Mouse (Mus musculus): ENCODE measurements around the gene Sun2. TPM values are rescaled to one million over a fixed set of nuclear protein-coding genes. Genes with fewer than 3 reads are reported as not detected.

The Sun2 gene
- polyA plus RNA-seq, 1 experiment from 2014 or later: 8.6 TPM

DNA sequence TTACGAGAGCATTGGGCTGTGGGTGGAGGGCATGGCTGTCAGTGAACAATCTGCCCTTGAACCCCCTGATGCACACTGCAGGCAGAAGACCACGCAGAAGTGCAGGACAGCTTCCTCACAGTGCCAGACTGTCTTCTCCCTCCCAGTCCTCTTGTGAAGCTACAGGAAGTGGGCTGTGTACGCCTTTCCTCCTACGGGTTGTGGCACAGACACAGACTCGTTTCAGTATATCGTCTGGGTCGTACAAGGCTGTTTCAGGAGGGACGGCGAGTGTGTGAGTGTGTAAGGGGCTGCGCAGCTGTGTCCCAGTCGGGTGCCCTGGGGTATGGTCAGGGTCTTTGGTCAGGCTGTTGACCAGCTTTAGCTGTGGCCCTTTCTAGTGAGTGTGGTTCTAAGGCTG is 48.6 kb downstream of the Sun2 start:
- Histone ChIP-seq H3K9me3 (ENCODE audit: low read depth, low read length) (no peaks in the 10 kb centered on the region), H3K27me3 (ENCODE audit: insufficient read depth, low read length) (no peaks in the 10 kb centered on the region), H3K9ac (no peak overlapping the region; the same call in 1 of the 2 replicates), H3K4me1 (ENCODE audit: insufficient read depth) (peaks cover 16% of the 10 kb centered on the region; the same call in 1 of the 2 replicates), H3K4me2 (peak overlapping the region; percentile 28; the same call in 1 of the 2 replicates), H3K4me3 (ENCODE audit: low read depth, low read length) (no peak overlapping the region), H3K27ac (ENCODE audit: low read depth) (peak overlapping the region; percentile 27; the same call in 1 of the 2 replicates), H3K36me3 (ENCODE audit: insufficient read depth) (peaks cover 15% of the 10 kb centered on the region; the same call in 1 of the 2 replicates)
- ATAC-seq (ENCODE audit: insufficient read depth) (no peak), DNase-seq (no peak)
- 69% methylated on average over 11 of the region's 11 CpGs for WGBS
- no peak for TF ChIP-seq CTCF (IDR thresholded peaks at IDR 0.05; ENCODE audit: low read depth)

GRCm38 (mm10) chr15:79692334-79692733 is 50.0 kb downstream of the Sun2 start:
- Histone ChIP-seq H3K4me3 (ENCODE audit: low read depth, low read length) (peak overlapping the region; percentile 92; the same call in 1 of the 2 replicates), H3K27ac (ENCODE audit: low read depth) (no peak overlapping the region), H3K4me1 (ENCODE audit: insufficient read depth) (peaks cover 16% of the 10 kb centered on the region; the same call in 1 of the 2 replicates), H3K9me3 (ENCODE audit: low read depth, low read length) (no peaks in the 10 kb centered on the region), H3K4me2 (peak overlapping the region; percentile 98), H3K36me3 (ENCODE audit: insufficient read depth) (peaks cover 15% of the 10 kb centered on the region; the same call in 1 of the 2 replicates), H3K27me3 (ENCODE audit: insufficient read depth, low read length) (no peaks in the 10 kb centered on the region), H3K9ac (no peak overlapping the region)
- ATAC-seq (ENCODE audit: insufficient read depth) (no peak), DNase-seq (no peak)
- 86% methylated on average over 5 of the region's 5 CpGs for WGBS
- TF ChIP-seq CTCF (IDR thresholded peaks at IDR 0.05; ENCODE audit: low read depth): no peak

GRCm38 (mm10) chr15:79691023-79691508 is 51.3 kb downstream of the Sun2 start:
- Histone ChIP-seq H3K4me3 (ENCODE audit: low read depth, low read length) (peak overlapping the region; percentile 92), H3K9ac (peak overlapping the region; percentile 84), H3K36me3 (ENCODE audit: insufficient read depth) (peaks cover 6% of the 10 kb centered on the region; the same call in 1 of the 2 replicates), H3K4me2 (peak overlapping the region; percentile 98), H3K27ac (ENCODE audit: low read depth) (peak overlapping the region; percentile 67), H3K4me1 (ENCODE audit: insufficient read depth) (peaks cover 16% of the 10 kb centered on the region; the same call in 1 of the 2 replicates), H3K9me3 (ENCODE audit: low read depth, low read length) (no peaks in the 10 kb centered on the region), H3K27me3 (ENCODE audit: insufficient read depth, low read length) (no peaks in the 10 kb centered on the region)
- DNase-seq (peak; percentile 54), ATAC-seq (ENCODE audit: insufficient read depth) (peak; percentile 18)
- TF ChIP-seq CTCF (IDR thresholded peaks at IDR 0.05; ENCODE audit: low read depth): no peak
- under 1% methylated on average over 50 of the region's 53 CpGs for WGBS

DNA sequence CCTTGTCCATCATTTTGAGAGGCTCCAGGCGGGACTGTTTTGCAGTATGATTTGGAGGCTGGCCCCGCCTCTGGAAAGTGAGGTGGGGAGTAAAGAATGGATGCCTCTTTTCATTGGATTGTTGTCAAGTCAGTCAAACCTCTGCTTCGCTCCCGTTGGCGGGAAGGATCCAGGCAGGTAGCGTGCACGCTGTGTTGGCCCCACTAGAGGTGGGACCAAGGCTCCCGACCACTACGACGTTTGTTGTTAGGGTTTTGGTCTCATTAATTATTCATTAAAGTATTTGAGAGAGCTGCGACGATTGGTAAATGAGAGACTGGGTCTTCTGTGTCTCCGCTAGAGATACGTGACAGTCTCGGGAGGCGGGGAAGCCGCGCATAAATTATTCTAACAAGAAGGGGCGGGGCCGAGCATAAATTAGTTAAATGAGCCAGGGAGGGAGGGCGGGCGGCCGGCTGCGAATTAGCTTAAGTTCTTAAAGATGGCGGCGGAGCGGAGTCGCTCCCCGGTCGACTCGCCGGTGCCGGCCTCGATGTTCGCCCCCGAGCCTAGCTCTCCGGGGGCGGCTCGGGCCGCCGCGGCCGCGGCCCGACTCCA is 51.8 kb downstream of the Sun2 start, which contains the start of gene Gtpbp1:
TSS of gene Gtpbp1 (plus strand) at position 420 of the 597 bp plus-strand sequence.
- TF ChIP-seq CTCF (IDR thresholded peaks at IDR 0.05; ENCODE audit: low read depth): no peak
- Histone ChIP-seq H3K27me3 (ENCODE audit: insufficient read depth, low read length) (no peaks in the 10 kb centered on the region), H3K4me2 (peak within 1 kb of the TSS; percentile 98), H3K4me3 (ENCODE audit: low read depth, low read length) (peak within 1 kb of the TSS; percentile 92), H3K9ac (peak within 1 kb of the TSS; percentile 84), H3K27ac (ENCODE audit: low read depth) (peak within 1 kb of the TSS; percentile 67), H3K9me3 (ENCODE audit: low read depth, low read length) (no peaks in the 10 kb centered on the region), H3K4me1 (ENCODE audit: insufficient read depth) (peaks cover 21% of the 10 kb centered on the region), H3K36me3 (ENCODE audit: insufficient read depth) (peaks cover 5% of the 10 kb centered on the region; the same call in 1 of the 2 replicates)
- WGBS: under 1% methylated on average over 45 of the region's 45 CpGs
- DNase-seq: peak; percentile 100
- peak; percentile 96 for ATAC-seq (ENCODE audit: insufficient read depth)

DNA sequence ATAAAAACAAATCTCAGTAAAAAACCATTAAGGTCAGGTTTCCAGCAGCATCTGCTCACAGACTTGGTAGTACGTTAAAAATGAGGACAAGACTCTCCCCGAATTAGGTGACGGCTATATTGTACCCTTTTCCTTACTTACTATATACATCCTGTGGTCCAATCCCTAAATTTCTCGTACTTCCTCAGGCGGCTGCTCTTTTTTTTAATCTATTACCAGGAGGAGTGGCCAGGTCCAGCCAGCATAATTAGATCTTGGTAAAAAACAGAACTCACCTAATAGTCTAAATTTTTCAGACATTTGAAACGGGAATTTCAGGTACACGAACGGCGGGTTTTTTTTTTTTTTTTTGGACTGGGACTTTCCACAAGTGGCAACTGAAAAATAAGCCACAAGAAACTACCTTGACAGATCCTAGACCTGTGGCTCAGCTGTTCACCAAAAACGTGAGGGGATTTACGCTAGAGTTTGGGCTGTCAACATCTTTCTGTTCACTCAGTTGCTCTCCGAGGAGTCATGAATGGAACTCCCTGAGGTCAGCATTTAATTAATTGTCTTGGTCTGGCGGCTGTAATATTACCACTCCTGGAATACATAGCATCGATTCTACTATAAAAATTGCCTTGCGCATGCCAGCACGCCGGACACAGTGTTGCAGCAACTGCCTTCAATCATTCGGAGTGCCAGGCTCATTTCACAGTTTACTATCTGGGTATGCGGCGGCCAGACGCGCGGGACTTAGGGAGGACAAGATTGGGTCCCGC is 52.5 kb downstream of the Sun2 start:
- ATAC-seq (ENCODE audit: insufficient read depth): no peak
- Histone ChIP-seq H3K9ac (no peak overlapping the region), H3K4me2 (peak overlapping the region; percentile 98), H3K4me3 (ENCODE audit: low read depth, low read length) (peak overlapping the region; percentile 92), H3K9me3 (ENCODE audit: low read depth, low read length) (no peaks in the 10 kb centered on the region), H3K27ac (ENCODE audit: low read depth) (0 out of 2 replicates have a peak overlapping the region, but pooled peaks have one; percentile 42), H3K4me1 (ENCODE audit: insufficient read depth) (peaks cover 25% of the 10 kb centered on the region), H3K27me3 (ENCODE audit: insufficient read depth, low read length) (no peaks in the 10 kb centered on the region), H3K36me3 (ENCODE audit: insufficient read depth) (peaks cover 5% of the 10 kb centered on the region; the same call in 1 of the 2 replicates)
- DNase-seq: no peak
- WGBS: 8% methylated on average over 24 of the region's 24 CpGs
- no peak for TF ChIP-seq CTCF (IDR thresholded peaks at IDR 0.05; ENCODE audit: low read depth)

- DNase-seq: no peak
- peak overlapping the region; percentile 96 for H3K27ac ChIP-seq (ENCODE audit: low read depth)
- peaks cover 3% of the 10 kb centered on the region; the same call in 1 of the 2 replicates for H3K36me3 ChIP-seq (ENCODE audit: insufficient read depth)
- H3K4me2 ChIP-seq: peak overlapping the region; percentile 80
- peaks cover 33% of the 10 kb centered on the region for H3K4me1 ChIP-seq (ENCODE audit: insufficient read depth)
- peak overlapping the region; percentile 91 for H3K9ac ChIP-seq
- TF ChIP-seq CTCF (IDR thresholded peaks at IDR 0.05; ENCODE audit: low read depth): no peak
- 4% methylated on average over 8 of the region's 8 CpGs for WGBS
- no peaks in the 10 kb centered on the region for H3K27me3 ChIP-seq (ENCODE audit: insufficient read depth, low read length)
- ATAC-seq (ENCODE audit: insufficient read depth): no peak
- H3K4me3 ChIP-seq (ENCODE audit: low read depth, low read length): peak overlapping the region; percentile 86
- no peaks in the 10 kb centered on the region for H3K9me3 ChIP-seq (ENCODE audit: low read depth, low read length)
These were observed 53.9 kb downstream of the Sun2 start for GRCm38 (mm10) chr15:79688268-79688956.
